Mouse (Mus musculus) heart, embryonic 16.5 days (tissue): ENCODE data around the gene Galk1. TPM values are rescaled to one million over a fixed set of nuclear protein-coding genes. Genes with fewer than 3 reads are reported as not detected.

Source experiments
- ATAC-seq: fragments of 200-750 bp; cut with Nextera tagmentation; replicated peaks from 2 replicates; pipeline ENCODE4 v1.8.0; 2017; ENCODE audit warnings: moderate number of reproducible peaks; ENCODE audit not compliant: insufficient read depth, low FRiP score; ENCODE audit errors: extremely low read depth
- H3K27ac ChIP-seq: fragments of 300-500 bp; sonication (generic); 2 replicates; pipeline ENCODE4 v1.5.1; 2014; ENCODE audit warnings: mild to moderate bottlenecking, low read length, control low read depth, moderate library complexity
- H3K27me3 ChIP-seq: fragments of 300-500 bp; sonication (generic); 2 replicates; pipeline ENCODE4 v1.6.1; 2014; ENCODE audit warnings: low read length, mixed read lengths; ENCODE audit not compliant: control insufficient read depth, insufficient read depth
- H3K36me3 ChIP-seq: fragments of 300-500 bp; sonication (generic); 2 replicates; pipeline ENCODE4 v1.6.1; 2014; ENCODE audit not compliant: control insufficient read depth, insufficient read depth
- H3K4me1 ChIP-seq: fragments of 300-500 bp; sonication (generic); 2 replicates; pipeline ENCODE4 v1.6.1; 2014; ENCODE audit warnings: low read length, mixed read lengths; ENCODE audit not compliant: control insufficient read depth, insufficient read depth
- H3K4me2 ChIP-seq: fragments of 300-500 bp; sonication (generic); 2 replicates; pipeline ENCODE4 v1.6.1; 2014; ENCODE audit warnings: low read depth, mild to moderate bottlenecking, control low read depth, low read length
- H3K4me3 ChIP-seq: fragments of 300-500 bp; sonication (generic); 2 replicates; pipeline ENCODE4 v1.5.1; 2014; ENCODE audit warnings: mild to moderate bottlenecking, control low read depth, low read length
- H3K9ac ChIP-seq: fragments of 300-500 bp; sonication (generic); 2 replicates; pipeline ENCODE4 v1.6.1; 2014; ENCODE audit warnings: low read length, control low read depth
- H3K9me3 ChIP-seq: fragments of 300-500 bp; sonication (generic); replicated peaks from 2 replicates; pipeline ENCODE4 v1.6.1; 2016; ENCODE audit warnings: low read length; ENCODE audit not compliant: control insufficient read depth
- WGBS: fragments of 180-500 bp; shearing (Covaris S2); extraction: QIAGEN DNeasy Blood & Tissue Kit; methylation state at CpG from one replicate; pipeline ENCODE4 v1.1.7; 2014; 5-methylcytosine and 5-hydroxymethylcytosine counted together
- polyA plus RNA-seq: library from polyadenylated mRNA; unstranded; fragments of >200 nt; fragmentation: Nextera tagmentation; extraction: Ambion mirVana; gene quantifications from 2 replicates; pipeline ENCODE4 v1.2.1, GENCODE M21; 2015

Gene Galk1
- polyA plus RNA-seq, 1 experiment from 2014 or later: 142 TPM

GRCm38 (mm10) chr11:115999538-116000143 is 12.9 kb downstream of the Galk1 start:
- Histone ChIP-seq H3K4me2 (peak overlapping the region; percentile 40; the same call in 1 of the 2 replicates), H3K36me3 (no peaks in the 10 kb centered on the region), H3K27ac (no peak overlapping the region), H3K9ac (0 out of 2 replicates have a peak overlapping the region, but pooled peaks have one; percentile 44), H3K9me3 (no peaks in the 10 kb centered on the region; the same call in 1 of the 2 replicates), H3K4me1 (peaks cover 8% of the 10 kb centered on the region; the same call in 1 of the 2 replicates), H3K4me3 (no peak overlapping the region), H3K27me3 (no peaks in the 10 kb centered on the region)
- ATAC-seq: 0 out of 2 replicates have a peak, but pooled peaks have one; percentile 23
- 11% methylated on average over 14 of the region's 14 CpGs for WGBS

GRCm38 (mm10) chr11:115999027-115999426 is 13.5 kb downstream of the Galk1 start:
- 46% methylated on average over 7 of the region's 7 CpGs for WGBS
- ATAC-seq: no peak
- no peaks in the 10 kb centered on the region for H3K36me3 ChIP-seq
- no peaks in the 10 kb centered on the region; the same call in 1 of the 2 replicates for H3K9me3 ChIP-seq
- no peak overlapping the region for H3K27ac ChIP-seq
- H3K4me1 ChIP-seq: 0 out of 2 replicates have a peak, but pooled peaks cover 2% of the 10 kb centered on the region
- no peaks in the 10 kb centered on the region for H3K27me3 ChIP-seq
- H3K4me3 ChIP-seq: no peak overlapping the region
- H3K4me2 ChIP-seq: no peak overlapping the region
- no peak overlapping the region for H3K9ac ChIP-seq

GRCm38 (mm10) chr11:115997662-115998061 is 14.9 kb downstream of the Galk1 start:
- no peak for ATAC-seq
- H3K9me3 ChIP-seq: no peaks in the 10 kb centered on the region
- no peak overlapping the region for H3K27ac ChIP-seq
- no peak overlapping the region for H3K4me3 ChIP-seq
- 0 out of 2 replicates have a peak, but pooled peaks cover 2% of the 10 kb centered on the region for H3K4me1 ChIP-seq
- no peak overlapping the region for H3K9ac ChIP-seq
- H3K4me2 ChIP-seq: no peak overlapping the region
- no peaks in the 10 kb centered on the region for H3K36me3 ChIP-seq
- WGBS: 53% methylated on average over 5 of the region's 5 CpGs
- H3K27me3 ChIP-seq: peaks cover 2% of the 10 kb centered on the region; the same call in 1 of the 2 replicates

- ATAC-seq: no peak
- Histone ChIP-seq H3K4me1 (0 out of 2 replicates have a peak, but pooled peaks cover 2% of the 10 kb centered on the region), H3K36me3 (no peaks in the 10 kb centered on the region), H3K9me3 (no peaks in the 10 kb centered on the region), H3K27me3 (peaks cover 2% of the 10 kb centered on the region; the same call in 1 of the 2 replicates), H3K4me2 (no peak overlapping the region), H3K9ac (no peak overlapping the region), H3K4me3 (no peak overlapping the region), H3K27ac (no peak overlapping the region)
- WGBS: 67% methylated on average over 4 of the region's 4 CpGs
These were observed 15.5 kb downstream of the Galk1 start for GRCm38 (mm10) chr11:115997047-115997446.

GRCm38 (mm10) chr11:115995256-115995655 is 17.3 kb downstream of the Galk1 start:
- no peak overlapping the region for H3K4me3 ChIP-seq
- no peaks in the 10 kb centered on the region for H3K36me3 ChIP-seq
- 0 out of 2 replicates have a peak, but pooled peaks cover 2% of the 10 kb centered on the region for H3K4me1 ChIP-seq
- H3K27me3 ChIP-seq: peaks cover 2% of the 10 kb centered on the region; the same call in 1 of the 2 replicates
- H3K9me3 ChIP-seq: no peaks in the 10 kb centered on the region
- no peak overlapping the region for H3K27ac ChIP-seq
- ATAC-seq: no peak
- H3K9ac ChIP-seq: no peak overlapping the region
- 80% methylated on average over 3 of the region's 3 CpGs for WGBS
- H3K4me2 ChIP-seq: no peak overlapping the region

GRCm38 (mm10) chr11:115992098-115992497 is 20.4 kb downstream of the Galk1 start:
- ATAC-seq: no peak
- Histone ChIP-seq H3K27ac (no peak overlapping the region), H3K36me3 (no peaks in the 10 kb centered on the region), H3K9me3 (no peaks in the 10 kb centered on the region), H3K4me1 (no peaks in the 10 kb centered on the region), H3K27me3 (peaks cover 2% of the 10 kb centered on the region; the same call in 1 of the 2 replicates), H3K4me2 (no peak overlapping the region), H3K9ac (no peak overlapping the region), H3K4me3 (no peak overlapping the region)
- 55% methylated on average over 4 of the region's 4 CpGs for WGBS

- H3K9ac ChIP-seq: peak overlapping the region; percentile 29; the same call in 1 of the 2 replicates
These were observed 22.8 kb downstream of the Galk1 start for GRCm38 (mm10) chr11:115989686-115990085.

GRCm38 (mm10) chr11:115983291-115983690 is 29.2 kb downstream of the Galk1 start:
- H3K9me3 ChIP-seq: no peaks in the 10 kb centered on the region
- H3K9ac ChIP-seq: no peak overlapping the region
- H3K4me2 ChIP-seq: no peak overlapping the region
- H3K4me1 ChIP-seq: no peaks in the 10 kb centered on the region
- 67% methylated on average over 8 of the region's 8 CpGs for WGBS
- no peaks in the 10 kb centered on the region for H3K36me3 ChIP-seq
- no peak overlapping the region for H3K4me3 ChIP-seq
- H3K27me3 ChIP-seq: no peaks in the 10 kb centered on the region
- ATAC-seq: no peak
- no peak overlapping the region for H3K27ac ChIP-seq

More at GRCm38 (mm10) chr11:115989686-115990085, 22.8 kb downstream of the Galk1 start:
- H3K27ac ChIP-seq: no peak overlapping the region
- no peaks in the 10 kb centered on the region for H3K36me3 ChIP-seq
- H3K4me1 ChIP-seq: no peaks in the 10 kb centered on the region
- 25% methylated on average over 15 of the region's 15 CpGs for WGBS
- H3K4me3 ChIP-seq: 0 out of 2 replicates have a peak overlapping the region, but pooled peaks have one; percentile 16
- H3K4me2 ChIP-seq: peak overlapping the region; percentile 40
- peaks cover 2% of the 10 kb centered on the region; the same call in 1 of the 2 replicates for H3K27me3 ChIP-seq
- ATAC-seq: no peak
- H3K9me3 ChIP-seq: no peaks in the 10 kb centered on the region

GRCm38 (mm10) chr11:115982472-115982871 is 30.0 kb downstream of the Galk1 start:
- H3K36me3 ChIP-seq: no peaks in the 10 kb centered on the region
- ATAC-seq: no peak
- no peaks in the 10 kb centered on the region for H3K4me1 ChIP-seq
- H3K27me3 ChIP-seq: peaks cover 5% of the 10 kb centered on the region; the same call in 1 of the 2 replicates
- H3K9me3 ChIP-seq: no peaks in the 10 kb centered on the region
- no peak overlapping the region for H3K4me3 ChIP-seq
- H3K4me2 ChIP-seq: no peak overlapping the region
- no peak overlapping the region for H3K9ac ChIP-seq
- 88% methylated on average over 15 of the region's 15 CpGs for WGBS
- H3K27ac ChIP-seq: no peak overlapping the region
